Mouse (Mus musculus) testis, adult 2 months (tissue): ENCODE results near the gene Myrfl. TPM values are rescaled to one million over a fixed set of nuclear protein-coding genes. Genes with fewer than 3 reads are reported as not detected.
A peak's percentile ranks its signal among the peaks of the same experiment; 100 is the strongest.

Experiments used
- H3K27ac ChIP-seq: fragments of 200-500 bp; 2 replicates; pipeline ENCODE4 v1.5.1; 2012; ENCODE audit warnings: low read depth, low read length; ENCODE audit not compliant: control insufficient read depth, insufficient read depth
- H3K27me3 ChIP-seq: fragments of 200-500 bp; 2 replicates; pipeline ENCODE4 v1.6.1; 2012; ENCODE audit warnings: mild to moderate bottlenecking, low read length, moderate library complexity; ENCODE audit not compliant: control insufficient read depth, insufficient read depth
- H3K36me3 ChIP-seq: fragments of 200-500 bp; 2 replicates; pipeline ENCODE4 v1.6.1; 2012; ENCODE audit warnings: mild to moderate bottlenecking, low read length; ENCODE audit not compliant: control insufficient read depth, insufficient read depth
- H3K4me1 ChIP-seq: fragments of 200-500 bp; 2 replicates; pipeline ENCODE4 v1.6.1; 2012; ENCODE audit warnings: low read length; ENCODE audit not compliant: control insufficient read depth, insufficient read depth
- H3K4me3 ChIP-seq: fragments of 200-500 bp; 2 replicates; pipeline ENCODE4 v1.5.1; 2012; ENCODE audit warnings: low read depth, mild to moderate bottlenecking, low read length, moderate library complexity, mixed read lengths; ENCODE audit not compliant: control insufficient read depth
- CTCF ChIP-seq: fragments of 200-500 bp; IDR thresholded peaks from 2 replicates; pipeline ENCODE4 v1.5.1; 2012; ENCODE audit warnings: low read depth, mild to moderate bottlenecking, inconsistent platforms, low read length, moderate library complexity; ENCODE audit not compliant: control insufficient read depth, insufficient read depth, insufficient replicate concordance
- POLR2A ChIP-seq: fragments of 200-500 bp; IDR thresholded peaks from 2 replicates; pipeline ENCODE4 v1.6.1; 2012; ENCODE audit warnings: low read depth, mild to moderate bottlenecking, inconsistent platforms, low read length, moderate library complexity; ENCODE audit not compliant: control insufficient read depth
- polyA plus RNA-seq: library from polyadenylated mRNA; depleted of rRNA; stranded (reverse); fragments of >200 nt; gene quantifications from 2 replicates; pipeline ENCODE4 v1.2.3, GENCODE M21; 2012; rRNA removed

The Myrfl gene
- polyA plus RNA-seq, 1 experiment: 0.09 TPM

GRCm38 (mm10) chr10:116740073-116740472 is 156.6 kb downstream of the Myrfl start:
- Histone ChIP-seq H3K27me3 (no peaks in the 10 kb centered on the region), H3K27ac (no peak overlapping the region), H3K36me3 (no peaks in the 10 kb centered on the region), H3K4me3 (no peak overlapping the region), H3K4me1 (no peaks in the 10 kb centered on the region; the same call in 1 of the 2 replicates)
- TF ChIP-seq CTCF (no peak), POLR2A (no peak)

- TF ChIP-seq CTCF: no peak
- TF ChIP-seq POLR2A: no peak
- H3K4me1 ChIP-seq: no peaks in the 10 kb centered on the region; the same call in 1 of the 2 replicates
- no peaks in the 10 kb centered on the region for H3K27me3 ChIP-seq
- H3K4me3 ChIP-seq: no peak overlapping the region
- no peak overlapping the region for H3K27ac ChIP-seq
- no peaks in the 10 kb centered on the region for H3K36me3 ChIP-seq
These were observed 158.2 kb downstream of the Myrfl start for GRCm38 (mm10) chr10:116738533-116738932.

GRCm38 (mm10) chr10:116735607-116736006 is 161.1 kb downstream of the Myrfl start:
- no peaks in the 10 kb centered on the region for H3K27me3 ChIP-seq
- TF ChIP-seq CTCF: no peak
- TF ChIP-seq POLR2A: no peak
- no peak overlapping the region for H3K4me3 ChIP-seq
- H3K27ac ChIP-seq: no peak overlapping the region
- H3K36me3 ChIP-seq: no peaks in the 10 kb centered on the region
- H3K4me1 ChIP-seq: no peaks in the 10 kb centered on the region; the same call in 1 of the 2 replicates

DNA sequence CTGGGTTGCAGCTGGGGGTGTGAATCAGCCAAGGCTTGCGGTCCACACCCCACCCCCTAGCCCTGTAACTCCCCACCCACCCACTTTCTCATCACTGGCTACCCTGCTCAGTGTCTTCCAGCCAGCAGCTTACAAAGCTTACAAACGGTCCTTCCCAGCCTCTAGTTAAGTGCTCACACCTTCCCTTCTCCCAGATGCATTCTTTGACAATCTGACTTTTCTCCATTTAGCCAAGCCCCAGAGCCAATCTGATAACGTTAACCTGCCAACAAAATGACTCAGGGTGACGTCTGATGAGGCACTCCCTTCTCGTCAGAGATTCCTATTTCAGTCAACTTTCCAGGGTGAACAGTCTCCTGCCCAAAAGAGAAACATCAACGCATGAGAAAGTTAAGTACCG is 163.1 kb downstream of the Myrfl start:
- no peak overlapping the region for H3K27ac ChIP-seq
- no peak for TF ChIP-seq POLR2A
- TF ChIP-seq CTCF: no peak
- H3K27me3 ChIP-seq: no peaks in the 10 kb centered on the region
- peaks cover 12% of the 10 kb centered on the region for H3K4me1 ChIP-seq
- no peak overlapping the region for H3K4me3 ChIP-seq
- no peaks in the 10 kb centered on the region for H3K36me3 ChIP-seq

- TF ChIP-seq CTCF: no peak
- H3K27ac ChIP-seq: no peak overlapping the region
- no peaks in the 10 kb centered on the region for H3K27me3 ChIP-seq
- H3K4me3 ChIP-seq: no peak overlapping the region
- H3K36me3 ChIP-seq: no peaks in the 10 kb centered on the region
- peaks cover 24% of the 10 kb centered on the region for H3K4me1 ChIP-seq
These were observed 166.6 kb downstream of the Myrfl start for GRCm38 (mm10) chr10:116730033-116730652.

GRCm38 (mm10) chr10:116728860-116729259 is 167.9 kb downstream of the Myrfl start:
- TF ChIP-seq POLR2A (no peak), CTCF (no peak)
- H3K27ac ChIP-seq: peak overlapping the region; percentile 39
- peak overlapping the region; percentile 86 for H3K4me3 ChIP-seq
- no peaks in the 10 kb centered on the region for H3K36me3 ChIP-seq
- H3K4me1 ChIP-seq: peaks cover 24% of the 10 kb centered on the region
- H3K27me3 ChIP-seq: no peaks in the 10 kb centered on the region

DNA sequence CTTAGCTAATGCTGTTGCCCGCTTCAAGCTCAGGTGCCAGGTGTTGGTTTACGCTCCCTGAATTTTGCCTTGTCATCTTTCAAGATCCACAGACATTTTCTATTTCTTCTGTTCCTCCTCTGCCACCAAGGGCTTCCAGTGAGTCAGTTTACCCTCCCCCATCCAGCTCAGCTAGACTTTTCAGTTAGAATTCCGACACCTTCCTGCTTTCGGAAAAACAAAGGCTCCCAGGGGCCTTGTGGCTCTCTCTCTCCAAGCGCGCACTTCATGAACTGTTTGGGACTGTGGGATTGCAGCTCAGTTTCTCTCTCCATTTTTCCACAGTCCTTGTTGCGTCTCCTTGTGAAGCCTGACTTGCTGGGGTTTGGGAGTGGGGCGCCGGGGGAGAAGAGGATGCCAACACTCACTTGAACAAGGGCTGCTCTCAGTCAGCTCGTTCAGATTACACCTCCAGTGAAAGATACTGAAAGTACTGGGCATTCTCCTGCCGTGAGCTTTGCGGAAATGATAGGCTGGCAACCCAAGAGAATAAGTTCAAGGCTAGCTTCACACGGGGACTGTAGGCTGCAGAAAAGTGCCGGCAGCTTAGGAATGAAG is 168.9 kb downstream of the Myrfl start:
- Histone ChIP-seq H3K4me3 (peak overlapping the region; percentile 85), H3K4me1 (peaks cover 24% of the 10 kb centered on the region), H3K27me3 (no peaks in the 10 kb centered on the region), H3K27ac (peak overlapping the region; percentile 32), H3K36me3 (no peaks in the 10 kb centered on the region)
- no peak for TF ChIP-seq POLR2A
- TF ChIP-seq CTCF: no peak

Other genes with a start within 250 kb of the Myrfl start
- 225 and 271 TPM in 2 replicates for gene Rab3ip, start 53.9 kb upstream of the Myrfl start, polyA plus RNA-seq
- gene Gm10271, start 75.7 kb upstream of the Myrfl start, polyA plus RNA-seq: not detected in 2 replicates
- gene Best3, start 89.4 kb upstream of the Myrfl start, polyA plus RNA-seq: 1.3 and 1.4 TPM in 2 replicates
- gene Lrrc10, start 148.4 kb upstream of the Myrfl start, polyA plus RNA-seq: 0.06 and 0.20 TPM in 2 replicates
- 133 and 135 TPM in 2 replicates for gene Cct2, start 166.9 kb upstream of the Myrfl start, polyA plus RNA-seq